23 mouse cellular contexts compared by ENCODE assay signal in genomic region chr1:84722371-84722770, GRCm38 (mm10). TPM values are rescaled to one million over a fixed set of nuclear protein-coding genes. Genes with fewer than 3 reads are reported as not detected.
DNase-seq lines count a peak whose midpoint lies in the region; ATAC-seq and TF ChIP-seq lines count a peak whose summit lies in the region.
"Had no signal": no experiment of that assay in that cellular context is flagged by ENCODE, and none has a peak within 500 bp of the region (broad histone marks: within the 10 kb centered on the region; RNA-seq: fewer than 3 reads in every experiment).

No protein-coding gene starts in this region.

- DNase-seq in hindbrain, embryonic 11.5 days (ENCODE audit: low spot score): no peak
- no peak for DNase-seq in hindbrain, embryonic 14.5 days (ENCODE audit: low spot score)
- peak; percentile 64 for DNase-seq in 416B (ENCODE audit: low read depth)
- no peak for DNase-seq in liver, postnatal 0 days
- DNase-seq in spleen, adult 12 weeks (ENCODE audit: low spot score): no peak
- DNase-seq: cerebellum, adult 11-12 months; cerebellum, adult 9-11 months; gastrocnemius, adult 2 months; gastrocnemius, postnatal 36 days; kidney, adult 8-10 months; kidney, postnatal 4 days; lung, adult 2 months had no signal

- TF ChIP-seq EP300 in liver, postnatal 0 days (IDR thresholded peaks at IDR 0.05; ENCODE audit: low read depth): no peak

- no peak for TF ChIP-seq CTCF in liver, postnatal 0 days (IDR thresholded peaks at IDR 0.05; ENCODE audit: low read depth)

- H3K9ac ChIP-seq in hindbrain, embryonic 11.5 days (ENCODE audit: low read depth, low read length): no peak overlapping the region
- no peak overlapping the region for H3K9ac ChIP-seq in hindbrain, embryonic 14.5 days
- no peak overlapping the region for H3K9ac ChIP-seq in liver, embryonic 15.5 days
- no peak overlapping the region for H3K9ac ChIP-seq in liver, embryonic 12.5 days
- no peak overlapping the region for H3K9ac ChIP-seq in liver, postnatal 0 days (replicated peaks)
- H3K9ac ChIP-seq: hindbrain, embryonic 13.5 days; limb, embryonic 13.5 days had no signal

- H3K27ac ChIP-seq in hindbrain, embryonic 11.5 days (ENCODE audit: low read depth, low read length): no peak overlapping the region
- no peak overlapping the region for H3K27ac ChIP-seq in hindbrain, embryonic 14.5 days
- no peak overlapping the region for H3K27ac ChIP-seq in liver, embryonic 15.5 days (replicated peaks)
- H3K27ac ChIP-seq in liver, embryonic 12.5 days: no peak overlapping the region
- H3K27ac ChIP-seq in liver, postnatal 0 days (ENCODE audit: low read depth): no peak overlapping the region; the same call in 1 of the 2 replicates
- H3K27ac ChIP-seq: heart, adult 2 months; hindbrain, embryonic 13.5 days; kidney, postnatal 0 days; limb, embryonic 13.5 days; macrophage; midbrain, embryonic 10.5 days had no signal

- no peaks in the 10 kb centered on the region for H3K9me3 ChIP-seq in hindbrain, embryonic 11.5 days (ENCODE audit: control insufficient read depth, low read length)
- H3K9me3 ChIP-seq in hindbrain, embryonic 14.5 days (ENCODE audit: control insufficient read depth, low read length): no peaks in the 10 kb centered on the region
- H3K9me3 ChIP-seq in liver, embryonic 15.5 days (replicated peaks): no peaks in the 10 kb centered on the region
- H3K9me3 ChIP-seq in liver, embryonic 12.5 days (replicated peaks): no peaks in the 10 kb centered on the region
- no peaks in the 10 kb centered on the region for H3K9me3 ChIP-seq in liver, postnatal 0 days (ENCODE audit: low read length)
- H3K9me3 ChIP-seq: hindbrain, embryonic 13.5 days; limb, embryonic 13.5 days; midbrain, embryonic 10.5 days had no signal

- no peak overlapping the region for H3K4me2 ChIP-seq in hindbrain, embryonic 11.5 days (replicated peaks; ENCODE audit: low read depth, low read length)
- H3K4me2 ChIP-seq in hindbrain, embryonic 14.5 days (replicated peaks): no peak overlapping the region
- H3K4me2 ChIP-seq in liver, embryonic 15.5 days: no peak overlapping the region
- H3K4me2 ChIP-seq in liver, embryonic 12.5 days: no peak overlapping the region
- no peak overlapping the region for H3K4me2 ChIP-seq in liver, postnatal 0 days (ENCODE audit: low read depth, low read length)
- H3K4me2 ChIP-seq: hindbrain, embryonic 13.5 days; limb, embryonic 13.5 days had no signal

- H3K4me3 ChIP-seq in hindbrain, embryonic 11.5 days (ENCODE audit: low read depth, low read length): no peak overlapping the region
- H3K4me3 ChIP-seq in hindbrain, embryonic 14.5 days (replicated peaks; ENCODE audit: low read length): no peak overlapping the region
- no peak overlapping the region for H3K4me3 ChIP-seq in liver, embryonic 15.5 days (replicated peaks)
- no peak overlapping the region for H3K4me3 ChIP-seq in liver, embryonic 12.5 days
- no peak overlapping the region for H3K4me3 ChIP-seq in liver, postnatal 0 days (ENCODE audit: low read depth, low read length)
- H3K4me3 ChIP-seq: erythroblast, embryonic 14.5 days; gastrocnemius, adult 2 months; heart, adult 2 months; hindbrain, embryonic 13.5 days; limb, embryonic 13.5 days; midbrain, embryonic 10.5 days had no signal

- H3K27me3 ChIP-seq in hindbrain, embryonic 11.5 days (ENCODE audit: control insufficient read depth, insufficient read depth, low read length): no peaks in the 10 kb centered on the region
- no peaks in the 10 kb centered on the region for H3K27me3 ChIP-seq in hindbrain, embryonic 14.5 days (ENCODE audit: control insufficient read depth, insufficient read depth, low read length)
- no peaks in the 10 kb centered on the region for H3K27me3 ChIP-seq in liver, embryonic 15.5 days
- H3K27me3 ChIP-seq in liver, embryonic 12.5 days (replicated peaks): no peaks in the 10 kb centered on the region
- H3K27me3 ChIP-seq in liver, postnatal 0 days (ENCODE audit: insufficient read depth, low read length): no peaks in the 10 kb centered on the region
- H3K27me3 ChIP-seq: hindbrain, embryonic 13.5 days; limb, embryonic 13.5 days had no signal

- no peaks in the 10 kb centered on the region for H3K4me1 ChIP-seq in hindbrain, embryonic 11.5 days (replicated peaks; ENCODE audit: control insufficient read depth, insufficient read depth, low read length)
- H3K4me1 ChIP-seq in hindbrain, embryonic 14.5 days (replicated peaks; ENCODE audit: control insufficient read depth, insufficient read depth, low read length): no peaks in the 10 kb centered on the region
- H3K4me1 ChIP-seq in liver, embryonic 15.5 days (replicated peaks): peaks cover 6% of the 10 kb centered on the region; the same call in 1 of the 2 replicates
- H3K4me1 ChIP-seq in liver, embryonic 12.5 days: no peaks in the 10 kb centered on the region
- H3K4me1 ChIP-seq in liver, postnatal 0 days (ENCODE audit: insufficient read depth): peaks cover 12% of the 10 kb centered on the region
- H3K4me1 ChIP-seq: hindbrain, embryonic 13.5 days; limb, embryonic 13.5 days; midbrain, embryonic 10.5 days had no signal

- 0 out of 2 replicates have a peak, but pooled peaks have one; percentile 33 for ATAC-seq in hindbrain, embryonic 11.5 days (ENCODE audit: low FRiP score)
- ATAC-seq in hindbrain, embryonic 14.5 days (ENCODE audit: low FRiP score): no peak
- peak; percentile 42 for ATAC-seq in liver, embryonic 15.5 days (ENCODE audit: insufficient read depth)
- no peak for ATAC-seq in liver, embryonic 12.5 days
- peak; percentile 88 for ATAC-seq in liver, postnatal 0 days
- ATAC-seq: CD4-positive, CD25-positive, alpha-beta regulatory T cell, adult 4 months; forebrain, embryonic 16.5 days had no signal

- peaks cover 5% of the 10 kb centered on the region; the same call in 1 of the 2 replicates for H3K36me3 ChIP-seq in hindbrain, embryonic 11.5 days (ENCODE audit: control insufficient read depth, insufficient read depth, low read length)
- peaks cover 54% of the 10 kb centered on the region for H3K36me3 ChIP-seq in hindbrain, embryonic 14.5 days (replicated peaks; ENCODE audit: control insufficient read depth, insufficient read depth)
- H3K36me3 ChIP-seq in liver, embryonic 15.5 days (replicated peaks): peaks cover 46% of the 10 kb centered on the region
- H3K36me3 ChIP-seq in liver, embryonic 12.5 days: peaks cover 53% of the 10 kb centered on the region
- peaks cover 32% of the 10 kb centered on the region for H3K36me3 ChIP-seq in liver, postnatal 0 days (replicated peaks; ENCODE audit: insufficient read depth, low read length)

- 94% methylated on average over 3 of the region's 3 CpGs for WGBS in hindbrain, embryonic 11.5 days
- 96% methylated on average over 3 of the region's 3 CpGs for WGBS in hindbrain, embryonic 14.5 days
- 73% methylated on average over 3 of the region's 3 CpGs for WGBS in liver, embryonic 15.5 days (ENCODE audit: insufficient replicate concordance)
- WGBS in liver, embryonic 12.5 days (ENCODE audit: insufficient replicate concordance): 84% methylated on average over 3 of the region's 3 CpGs
- WGBS in liver, postnatal 0 days (ENCODE audit: insufficient replicate concordance): 60% methylated on average over 3 of the region's 3 CpGs

RNA-seq across cellular contexts. Expression of gene Dner, which starts 26.4 kb away (rescaled TPM):
- 44.7 and 48.7 TPM in 2 replicates for polyA plus RNA-seq in hindbrain, embryonic 11.5 days (2014; fragmentation: Nextera tagmentation; extraction: Ambion mirVana)
- polyA plus RNA-seq in hindbrain, embryonic 14.5 days (2014; fragmentation: Nextera tagmentation; extraction: Ambion mirVana): 301 and 318 TPM in 2 replicates
- polyA plus RNA-seq in liver, embryonic 15.5 days (2015; fragmentation: Nextera tagmentation; extraction: Ambion mirVana): 0.07 and 0.09 TPM in 2 replicates
- 0.06 and 0.08 TPM in 2 replicates for polyA plus RNA-seq in liver, embryonic 12.5 days (2016; fragmentation: Nextera tagmentation; extraction: Ambion mirVana)
- polyA plus RNA-seq in liver, postnatal 0 days (2015; fragmentation: Nextera tagmentation; extraction: Ambion mirVana): not detected in 2 replicates
- polyA plus RNA-seq: CD4-positive, CD25-positive, alpha-beta regulatory T cell, adult 4 months; erythroblast, embryonic 14.5 days had no signal

Comparison
In these comparisons a context has a peak if more than half of its experiments do, and no peak if none do; other contexts are left out.
1. ATAC-seq: peak in hindbrain, embryonic 11.5 days (single experiment), liver, embryonic 15.5 days (single experiment) and liver, postnatal 0 days (single experiment); none in hindbrain, embryonic 14.5 days (single experiment) and liver, embryonic 12.5 days (single experiment).
2. RNA of gene Dner, which starts 26.4 kb away (polyA plus RNA-seq): 301 to 318 TPM in hindbrain, embryonic 14.5 days and 44.7 to 48.7 TPM in hindbrain, embryonic 11.5 days; 0.07 to 0.09 TPM in liver, embryonic 15.5 days, 0.06 to 0.08 TPM in liver, embryonic 12.5 days and not detected in liver, postnatal 0 days; every median in the first group is over 10 times any median in the second.